Mouse (Mus musculus): ENCODE data around the gene Igsf11. TPM values are rescaled to one million over a fixed set of nuclear protein-coding genes. Genes with fewer than 3 reads are reported as not detected.

Gene Igsf11
- polyA plus RNA-seq, 1 experiment from 2014 or later: 0.81 TPM

DNA sequence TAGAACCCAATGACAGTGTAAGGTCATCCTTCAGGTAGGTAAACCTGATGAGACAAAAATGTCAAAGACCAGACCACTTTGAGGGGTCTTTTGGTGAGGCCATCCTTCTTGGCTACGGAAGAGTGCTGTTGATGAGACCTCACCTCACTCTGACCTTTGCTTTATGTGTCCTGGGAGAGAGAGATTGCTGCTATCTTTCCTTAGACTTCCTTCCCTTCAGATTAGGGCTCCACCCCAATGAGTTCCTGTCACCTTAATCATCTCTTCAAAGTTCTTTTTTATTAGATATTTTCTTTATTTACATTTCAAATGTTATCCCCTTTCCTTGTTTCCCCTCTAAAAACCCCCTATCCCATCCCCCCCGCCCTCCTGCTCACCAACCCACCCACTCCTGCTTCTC lies 161.3 kb downstream of the Igsf11 start:
- no peak for ATAC-seq (ENCODE audit: insufficient number of reproducible peaks, insufficient read depth, low FRiP score, low TSS enrichment)
- WGBS: 75% methylated on average over 2 of the region's 2 CpGs
- no peaks in the 10 kb centered on the region for H3K36me3 ChIP-seq
- no peak overlapping the region for H3K27ac ChIP-seq
- H3K4me1 ChIP-seq: peaks cover 6% of the 10 kb centered on the region; the same call in 1 of the 2 replicates
- 0 out of 2 replicates have a peak, but pooled peaks cover 7% of the 10 kb centered on the region for H3K27me3 ChIP-seq
- no peak overlapping the region for H3K9ac ChIP-seq
- no peak overlapping the region for H3K4me3 ChIP-seq
- H3K4me2 ChIP-seq (replicated peaks): no peak overlapping the region
- H3K9me3 ChIP-seq: no peaks in the 10 kb centered on the region

DNA sequence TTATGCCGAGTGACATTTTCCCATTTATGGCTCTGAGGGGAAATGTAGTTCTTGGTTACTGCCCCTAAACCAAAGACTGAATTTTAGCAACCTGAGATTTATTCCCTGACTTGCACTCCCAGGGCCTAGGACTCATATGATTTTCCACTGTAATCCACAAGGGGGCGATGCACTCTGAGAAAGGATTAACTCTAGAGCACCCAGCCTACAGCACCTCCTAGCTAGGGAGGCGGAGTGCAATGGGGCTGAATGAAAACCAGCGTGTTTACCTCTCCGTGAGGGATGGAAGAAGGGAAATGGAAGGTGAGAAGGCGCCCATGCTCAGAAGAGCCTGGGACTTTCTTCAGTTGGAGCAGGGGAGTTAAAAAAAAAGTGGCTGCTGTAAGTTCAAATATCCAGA lies 163.6 kb downstream of the Igsf11 start:
- Histone ChIP-seq H3K9me3 (no peaks in the 10 kb centered on the region), H3K27me3 (peaks cover 7% of the 10 kb centered on the region; the same call in 1 of the 2 replicates), H3K4me2 (replicated peaks) (no peak overlapping the region), H3K9ac (no peak overlapping the region), H3K4me3 (no peak overlapping the region), H3K27ac (no peak overlapping the region), H3K4me1 (peaks cover 6% of the 10 kb centered on the region; the same call in 1 of the 2 replicates), H3K36me3 (no peaks in the 10 kb centered on the region)
- no peak for ATAC-seq (ENCODE audit: insufficient number of reproducible peaks, insufficient read depth, low FRiP score, low TSS enrichment)
- WGBS: 20% methylated on average over 6 of the region's 6 CpGs

DNA sequence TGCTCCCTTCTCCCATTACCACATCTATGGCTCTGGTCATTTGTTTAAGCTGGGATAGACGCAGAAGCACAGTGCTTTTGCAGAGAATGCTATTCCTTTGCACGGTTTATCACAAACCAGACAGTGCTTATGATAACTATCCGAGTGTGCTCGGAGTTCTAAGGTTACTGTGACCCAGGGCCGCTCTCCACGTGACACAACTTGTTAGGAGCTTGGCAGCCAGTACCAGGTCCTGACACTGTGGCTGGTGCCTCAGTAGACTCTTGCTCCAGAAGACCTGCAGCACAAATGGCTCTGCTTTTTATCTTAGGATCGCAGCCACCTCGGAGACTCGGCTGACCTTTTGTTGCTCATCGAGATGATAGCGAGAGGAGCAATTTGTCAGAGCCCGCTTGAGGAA lies 164.5 kb downstream of the Igsf11 start:
- Histone ChIP-seq H3K4me3 (no peak overlapping the region), H3K4me2 (replicated peaks) (no peak overlapping the region), H3K9me3 (no peaks in the 10 kb centered on the region), H3K27ac (no peak overlapping the region), H3K27me3 (peaks cover 7% of the 10 kb centered on the region; the same call in 1 of the 2 replicates), H3K9ac (no peak overlapping the region), H3K36me3 (no peaks in the 10 kb centered on the region), H3K4me1 (peaks cover 6% of the 10 kb centered on the region; the same call in 1 of the 2 replicates)
- 60% methylated on average over 12 of the region's 12 CpGs for whole genome bisulfite sequencing
- ATAC-seq (ENCODE audit: insufficient number of reproducible peaks, insufficient read depth, low FRiP score, low TSS enrichment): no peak

DNA sequence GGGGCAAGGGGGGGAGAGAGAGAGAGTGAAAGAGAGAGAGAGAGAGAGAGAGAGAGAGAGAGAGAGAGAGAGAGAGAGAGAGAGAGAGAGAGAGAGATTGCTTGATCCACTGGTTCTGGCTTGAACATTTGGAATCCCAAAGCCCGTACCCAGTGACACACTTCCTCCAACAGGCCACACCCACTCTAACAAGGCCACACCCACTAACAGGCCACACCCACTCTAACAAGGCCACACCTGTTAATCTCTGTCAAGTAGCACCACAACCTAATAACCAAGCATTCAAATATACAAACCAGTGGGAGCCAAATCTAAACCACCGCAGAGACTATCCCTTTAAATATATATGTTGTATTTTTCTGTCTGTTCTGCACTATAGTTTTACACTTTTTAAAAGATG lies 166.4 kb downstream of the Igsf11 start:
- Histone ChIP-seq H3K36me3 (no peaks in the 10 kb centered on the region), H3K27ac (no peak overlapping the region), H3K27me3 (peaks cover 3% of the 10 kb centered on the region; the same call in 1 of the 2 replicates), H3K4me3 (no peak overlapping the region), H3K4me1 (peaks cover 6% of the 10 kb centered on the region; the same call in 1 of the 2 replicates), H3K4me2 (replicated peaks) (no peak overlapping the region), H3K9me3 (no peaks in the 10 kb centered on the region), H3K9ac (no peak overlapping the region)
- 94% methylated on average over 2 of the region's 2 CpGs for WGBS
- ATAC-seq (ENCODE audit: insufficient number of reproducible peaks, insufficient read depth, low FRiP score, low TSS enrichment): no peak

- H3K27ac ChIP-seq: no peak overlapping the region
- H3K9me3 ChIP-seq: no peaks in the 10 kb centered on the region
- WGBS: 37% methylated on average over 5 of the region's 5 CpGs
- H3K4me1 ChIP-seq: no peaks in the 10 kb centered on the region
- no peaks in the 10 kb centered on the region for H3K36me3 ChIP-seq
- H3K4me2 ChIP-seq (replicated peaks): no peak overlapping the region
- no peaks in the 10 kb centered on the region; the same call in 1 of the 2 replicates for H3K27me3 ChIP-seq
- H3K9ac ChIP-seq: no peak overlapping the region
- no peak for ATAC-seq (ENCODE audit: insufficient number of reproducible peaks, insufficient read depth, low FRiP score, low TSS enrichment)
- H3K4me3 ChIP-seq: no peak overlapping the region
Measured at GRCm38 (mm10) chr16:39062596-39062995, 170.1 kb downstream of the Igsf11 start.

GRCm38 (mm10) chr16:39065576-39065975 lies 173.1 kb downstream of the Igsf11 start:
- no peak overlapping the region for H3K4me3 ChIP-seq
- no peaks in the 10 kb centered on the region for H3K36me3 ChIP-seq
- no peaks in the 10 kb centered on the region for H3K9me3 ChIP-seq
- H3K27ac ChIP-seq: no peak overlapping the region
- ATAC-seq (ENCODE audit: insufficient number of reproducible peaks, insufficient read depth, low FRiP score, low TSS enrichment): no peak
- H3K4me1 ChIP-seq: no peaks in the 10 kb centered on the region
- no peak overlapping the region for H3K4me2 ChIP-seq (replicated peaks)
- no peak overlapping the region for H3K9ac ChIP-seq
- WGBS: 36% methylated on average over 5 of the region's 5 CpGs
- H3K27me3 ChIP-seq: no peaks in the 10 kb centered on the region

- H3K9me3 ChIP-seq: no peaks in the 10 kb centered on the region
- no peak overlapping the region for H3K27ac ChIP-seq
- H3K9ac ChIP-seq: no peak overlapping the region
- no peaks in the 10 kb centered on the region for H3K4me1 ChIP-seq
- H3K4me3 ChIP-seq: no peak overlapping the region
- 62% methylated on average over 3 of the region's 3 CpGs for WGBS
- ATAC-seq (ENCODE audit: insufficient number of reproducible peaks, insufficient read depth, low FRiP score, low TSS enrichment): no peak
- H3K36me3 ChIP-seq: no peaks in the 10 kb centered on the region
- no peak overlapping the region for H3K4me2 ChIP-seq (replicated peaks)
- H3K27me3 ChIP-seq: no peaks in the 10 kb centered on the region
Measured at GRCm38 (mm10) chr16:39071431-39071830, 179.0 kb downstream of the Igsf11 start.

Other genes starting within 250 kb of the Igsf11 start
- gene Arhgap31, start 179.4 kb upstream of the Igsf11 start, polyA plus RNA-seq (2016; fragmentation: Nextera tagmentation; extraction: Ambion mirVana): 14.3 and 16.5 TPM in 2 replicates
- 30.5 and 32.2 TPM in 2 replicates for gene B4galt4, start 150.4 kb upstream of the Igsf11 start, polyA plus RNA-seq (2016; fragmentation: Nextera tagmentation; extraction: Ambion mirVana)
- 2.8 and 3.1 TPM in 2 replicates for gene Upk1b, start 92.3 kb upstream of the Igsf11 start, polyA plus RNA-seq (2016; fragmentation: Nextera tagmentation; extraction: Ambion mirVana)
- gene 4930435E12Rik, start 63.9 kb upstream of the Igsf11 start, polyA plus RNA-seq (2016; fragmentation: Nextera tagmentation; extraction: Ambion mirVana): not detected in 2 replicates